Mouse (Mus musculus) thymus, adult 2 months (tissue): ENCODE measurements around the gene Gm17581.

ENCODE experiments used
- CTCF ChIP-seq: fragments of 200-500 bp; IDR thresholded peaks from 2 replicates; pipeline ENCODE4 v1.5.1; 2012; ENCODE audit warnings: mild to moderate bottlenecking, control low read depth, low read length, moderate library complexity, borderline replicate concordance; ENCODE audit not compliant: control insufficient read depth, poor library complexity, insufficient read depth; ENCODE audit errors: extremely low read depth
- POLR2A ChIP-seq: fragments of 200-500 bp; IDR thresholded peaks from 2 replicates; pipeline ENCODE4 v1.6.1; 2012; ENCODE audit warnings: mild to moderate bottlenecking, low read length, control low read depth, moderate library complexity; ENCODE audit not compliant: control insufficient read depth, poor library complexity, insufficient read depth; ENCODE audit errors: extremely low read depth

DNA sequence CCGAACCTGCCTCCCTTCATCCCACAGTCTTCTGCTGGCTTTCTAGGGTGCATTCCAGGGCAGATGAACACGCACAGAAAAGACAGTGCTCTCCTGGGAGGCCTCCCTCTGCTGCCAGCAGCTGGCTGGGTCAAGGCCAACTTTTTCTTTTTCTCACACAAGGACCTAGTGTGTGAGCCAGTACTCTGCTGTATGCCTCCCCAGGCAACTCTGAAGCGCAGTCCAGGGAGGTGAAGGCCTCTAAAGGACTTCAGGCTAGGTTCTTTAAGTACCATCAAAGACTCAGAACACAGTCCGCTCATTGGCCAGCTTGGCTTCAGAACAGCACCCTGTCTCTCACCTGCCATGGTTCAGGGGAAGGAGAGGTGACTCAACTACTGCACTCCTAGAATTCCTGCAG, 28.4 kb downstream of the Gm17581 start:
- TF ChIP-seq CTCF (no peak), POLR2A (no peak)
